Mouse (Mus musculus) kidney, postnatal 36 days (tissue): Measurements from ENCODE around the gene Gm20388.

ENCODE experiments used
- DNase-seq, 2 experiments: peaks; one replicate each; pipeline ENCODE4 v3.0.0; 2021 to 2022; ENCODE audit warnings: mixed read lengths in 2 of 2

Gene Gm20388

GRCm38 (mm10) chr8:122639521-122640248, 2729.0 kb downstream of the Gm20388 start:
- DNase-seq, result peak; percentile 62 to 78

GRCm38 (mm10) chr8:122640825-122641224, 2730.2 kb downstream of the Gm20388 start:
- DNase-seq, result no peak

DNA sequence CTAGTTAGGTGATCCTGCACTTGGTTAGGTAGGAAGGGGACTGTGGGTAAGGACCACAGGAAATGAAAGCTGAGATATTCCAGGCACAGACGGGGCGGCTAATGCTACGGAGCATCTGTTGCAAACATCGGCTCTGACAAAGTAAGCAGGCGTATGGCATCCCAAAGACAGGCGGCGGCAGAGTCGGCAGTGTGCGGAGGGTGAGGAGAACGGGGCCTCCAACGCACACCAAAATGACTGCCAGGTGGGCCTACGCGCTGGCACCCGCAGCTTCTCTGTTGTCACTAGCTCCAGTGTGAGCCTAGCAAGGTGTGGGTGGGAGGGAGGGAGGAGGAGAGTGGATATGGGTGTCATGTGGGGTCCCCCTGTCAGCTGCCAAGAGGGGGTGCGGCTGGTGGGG, 2730.8 kb downstream of the Gm20388 start:
- no peak for DNase-seq

DNA sequence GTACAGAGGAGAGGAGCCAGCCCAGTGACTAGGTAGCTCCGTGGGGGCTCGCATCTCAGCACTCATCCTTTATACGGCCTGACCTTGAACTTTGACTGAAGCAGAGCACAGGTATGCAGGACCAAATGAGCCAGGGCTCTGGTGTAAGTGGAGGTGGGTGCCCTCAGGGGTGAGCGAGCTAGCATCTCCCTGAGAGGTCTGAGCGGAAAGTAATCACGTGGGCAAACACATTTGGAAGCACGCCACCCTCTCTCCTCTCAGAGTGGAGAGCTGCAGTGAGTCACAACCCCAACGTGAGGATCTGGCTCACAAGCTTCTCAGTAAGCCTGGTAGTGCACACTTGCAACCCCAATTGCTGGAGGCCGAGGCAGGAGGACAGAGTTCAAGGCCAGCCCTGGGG, 2731.4 kb downstream of the Gm20388 start:
- peak in 1 of 2 experiments; percentile 45 for DNase-seq

DNA sequence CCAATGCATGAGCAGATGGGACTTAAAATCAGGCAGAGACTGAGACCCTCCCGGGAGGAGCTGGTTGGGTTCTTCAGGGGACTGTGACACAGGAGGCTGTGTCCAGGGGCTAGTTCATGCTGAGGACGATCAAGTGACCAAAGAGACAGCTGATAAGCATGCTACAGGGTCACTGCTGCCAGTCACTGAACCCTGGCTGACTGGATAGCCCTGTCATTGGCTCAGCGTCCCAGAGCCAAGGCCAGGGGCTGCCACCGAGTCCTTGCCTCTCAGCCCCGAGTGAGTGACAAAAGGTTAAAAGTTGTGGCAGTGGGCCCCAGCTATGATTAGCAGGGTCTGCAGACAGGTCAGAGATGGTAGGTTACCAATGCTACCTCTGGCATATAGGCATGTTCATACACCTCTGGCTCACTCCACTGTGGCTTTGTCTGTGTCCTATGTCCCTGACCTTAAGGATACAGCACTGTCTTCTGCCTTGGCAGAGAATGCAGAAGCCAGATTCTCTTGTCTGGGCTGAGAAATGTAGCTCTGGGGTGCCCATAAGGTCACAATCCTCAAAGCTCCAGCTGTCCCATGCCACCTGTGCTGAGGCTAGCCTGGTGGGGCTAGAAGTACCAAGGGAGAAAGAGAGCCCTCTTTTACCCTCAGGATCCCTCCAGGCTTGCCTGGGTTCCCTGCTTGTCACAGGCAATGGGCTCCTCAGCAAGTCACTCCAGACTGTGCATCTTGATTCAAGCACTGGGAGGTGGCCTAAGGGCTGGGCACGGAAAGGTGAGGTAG, 2733.7 kb downstream of the Gm20388 start:
- no peak for DNase-seq

DNA sequence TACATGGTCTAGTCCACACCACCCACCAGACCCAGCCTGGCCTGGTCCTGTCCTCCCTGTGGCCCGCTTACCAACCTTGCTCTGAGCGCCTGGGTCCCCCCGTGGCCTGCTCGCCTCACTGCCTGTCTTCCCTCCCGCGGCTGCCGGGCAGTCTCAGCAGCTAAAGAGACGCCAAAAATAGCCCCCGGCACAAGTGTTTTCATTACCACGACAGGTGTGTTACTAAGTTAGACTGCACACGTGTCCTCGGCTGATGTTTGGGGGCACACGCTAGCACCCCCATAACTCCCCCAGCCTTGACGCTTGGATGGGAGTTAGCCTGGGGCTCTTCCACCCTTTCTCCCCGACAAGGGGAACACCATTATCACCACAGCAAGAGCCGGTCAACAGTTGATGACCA, 2735.7 kb downstream of the Gm20388 start:
- no peak for DNase-seq

DNA sequence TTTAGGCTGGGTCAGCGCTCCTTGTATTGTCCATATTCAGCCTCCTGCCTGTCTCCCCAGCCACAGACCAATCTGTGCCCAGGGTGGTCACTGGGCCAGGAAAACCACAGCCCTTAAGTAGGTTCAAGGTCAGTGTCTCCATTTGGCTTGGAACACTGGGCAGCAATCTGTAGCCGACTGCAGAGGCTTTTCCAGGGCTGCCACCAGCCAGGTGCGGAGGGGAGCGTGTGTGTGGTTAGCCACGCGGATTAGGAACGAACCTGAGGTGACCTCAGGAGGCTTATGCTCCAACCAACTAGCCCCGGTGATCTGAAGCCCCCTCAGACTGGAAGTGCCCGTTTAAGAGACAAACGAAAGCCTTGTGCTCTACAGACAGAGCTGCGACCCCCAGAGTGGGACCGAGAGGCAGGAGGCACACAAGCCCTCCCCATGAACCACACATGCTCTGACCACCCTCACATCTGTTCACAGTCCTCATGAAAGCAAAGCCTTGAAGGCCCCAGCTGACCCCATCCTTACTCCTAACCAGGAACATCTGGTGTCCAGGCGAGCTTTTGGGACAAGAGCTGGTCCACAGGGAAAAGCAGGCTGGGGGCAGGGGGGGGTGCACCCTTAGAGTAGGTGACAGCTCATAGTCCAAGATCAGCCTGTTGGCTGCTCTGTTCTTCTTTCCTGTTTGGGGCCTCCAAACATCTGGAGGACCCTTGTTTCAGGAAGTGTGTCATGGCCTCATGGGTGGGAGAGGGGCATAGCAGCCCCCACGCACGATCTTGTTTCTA, 2737.7 kb downstream of the Gm20388 start:
- no peak for DNase-seq

GRCm38 (mm10) chr8:122651326-122651921, 2740.8 kb downstream of the Gm20388 start:
- DNase-seq, result no peak

GRCm38 (mm10) chr8:122652643-122653042, 2742.0 kb downstream of the Gm20388 start:
- DNase-seq, result no peak

DNA sequence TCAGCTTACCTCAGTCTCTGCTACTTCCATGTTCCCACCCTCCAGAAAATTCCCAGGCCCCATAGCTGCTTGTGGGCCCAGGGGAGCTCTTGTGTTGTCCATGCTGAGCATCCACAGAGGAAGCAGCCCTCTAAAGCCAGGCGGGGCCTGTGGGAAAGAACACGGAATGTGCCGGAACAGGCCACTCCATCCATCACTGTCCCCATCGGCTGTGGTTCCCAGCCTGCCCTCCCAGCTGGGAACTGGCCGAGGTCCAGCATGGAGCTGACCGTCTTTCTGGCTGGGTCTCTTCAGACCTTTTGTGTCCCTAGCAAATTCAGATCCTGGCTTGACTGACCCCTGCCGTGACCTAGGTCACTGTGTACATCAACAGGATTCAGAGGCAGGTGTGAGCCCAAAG, 2744.1 kb downstream of the Gm20388 start:
- peak; percentile 88 to 91 for DNase-seq

GRCm38 (mm10) chr8:122656056-122656999, 2745.7 kb downstream of the Gm20388 start:
- peak; percentile 46 to 60 for DNase-seq

DNA sequence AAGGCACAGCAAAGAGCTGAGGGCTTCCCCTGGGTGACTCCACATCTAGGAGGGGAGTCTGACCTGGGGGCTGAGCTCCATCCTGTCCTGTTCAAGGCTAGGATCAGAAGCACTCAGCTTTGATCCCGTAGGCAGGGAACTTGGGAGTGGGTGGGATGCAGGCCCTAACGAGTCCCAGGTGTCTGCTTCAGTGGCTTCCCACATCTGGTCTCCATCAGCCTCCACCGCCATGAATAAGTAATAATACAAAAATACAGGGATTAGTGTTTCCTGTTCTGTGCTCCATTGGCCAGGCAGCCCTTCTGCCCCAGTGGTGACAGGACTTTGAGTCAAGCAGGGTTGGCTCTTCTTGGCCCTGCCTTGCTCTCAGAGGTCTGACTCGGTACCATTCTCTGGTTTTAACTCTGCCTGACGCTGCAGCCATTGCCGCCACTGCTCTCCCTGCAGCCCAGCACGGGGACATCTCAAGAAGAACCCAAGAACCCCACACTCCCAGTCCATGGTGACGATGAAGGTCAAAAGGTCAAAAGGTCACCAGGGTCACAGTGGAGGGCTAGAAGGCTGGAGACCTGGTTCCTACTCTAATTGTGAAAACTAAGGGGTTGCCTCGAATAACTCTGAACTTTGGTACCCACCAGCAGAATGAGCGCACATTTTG, 2747.6 kb downstream of the Gm20388 start:
- no peak for DNase-seq

GRCm38 (mm10) chr8:122658807-122659160, 2748.1 kb downstream of the Gm20388 start:
- DNase-seq, result no peak

- DNase-seq, result peak in 1 of 2 experiments; percentile 72
Measured at GRCm38 (mm10) chr8:122660022-122660421, 2749.4 kb downstream of the Gm20388 start.

- DNase-seq, result peak; percentile 67 to 69
Measured at GRCm38 (mm10) chr8:122661138-122661537, 2750.5 kb downstream of the Gm20388 start.

- DNase-seq, result no peak
Measured at GRCm38 (mm10) chr8:122661894-122662293, 2751.3 kb downstream of the Gm20388 start.

DNA sequence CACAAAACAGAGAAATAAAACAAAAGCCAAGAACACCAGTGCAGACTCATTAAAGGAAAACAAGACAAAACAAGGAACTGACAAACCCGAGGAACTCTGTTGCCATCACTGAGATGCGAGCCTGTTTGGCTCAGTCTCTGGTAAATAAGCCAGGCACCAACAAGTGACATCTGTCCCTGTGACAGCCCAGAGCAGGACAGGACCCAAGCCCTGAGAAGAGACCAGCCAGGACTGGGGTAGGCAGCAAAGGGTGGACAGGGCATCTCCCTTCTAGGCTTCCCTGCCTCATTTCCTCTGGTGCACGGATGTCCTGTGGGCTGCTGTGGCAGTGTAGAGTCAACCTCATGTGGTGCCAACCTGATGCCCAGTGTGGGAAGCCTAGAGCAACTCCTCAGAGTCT, 2752.5 kb downstream of the Gm20388 start:
- no peak for DNase-seq

DNA sequence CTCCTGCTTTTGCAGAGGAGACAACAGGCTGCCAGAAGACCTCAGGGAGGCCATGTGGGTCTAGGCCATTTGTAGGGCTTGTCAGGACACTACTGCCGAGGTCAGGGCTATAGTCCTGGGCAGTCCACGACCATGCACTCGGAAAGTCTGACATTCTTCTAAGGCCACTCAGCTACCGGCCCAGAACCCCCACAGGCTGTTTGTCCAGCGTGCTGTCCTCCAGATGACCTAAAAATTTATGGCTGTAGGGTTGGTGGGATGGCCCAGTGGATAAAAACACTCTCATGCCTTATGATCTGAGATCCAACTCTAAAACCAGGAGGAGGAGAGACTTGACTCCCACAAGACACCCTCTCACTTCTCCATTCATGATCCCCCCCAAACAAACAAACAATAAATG, 2753.0 kb downstream of the Gm20388 start:
- no peak for DNase-seq

DNA sequence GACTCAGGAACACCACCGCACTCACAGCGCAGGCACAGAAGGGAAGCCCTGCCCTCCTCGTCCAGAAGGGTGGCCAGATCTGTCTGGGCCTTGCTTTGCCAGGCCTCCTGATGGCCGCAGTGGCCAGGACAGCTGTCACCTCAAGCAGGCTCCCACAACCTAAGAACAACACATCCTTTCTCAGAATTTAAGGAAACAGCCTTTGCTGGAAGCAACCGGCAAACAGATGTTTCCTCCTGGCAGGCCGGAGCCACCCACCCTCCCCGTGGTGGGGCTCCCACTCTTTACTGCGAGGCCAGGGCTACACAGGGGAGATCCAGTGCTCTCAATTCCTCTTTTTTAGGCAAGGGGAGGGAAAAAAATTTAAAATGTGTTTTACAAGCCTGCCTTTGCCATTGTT, 2754.6 kb downstream of the Gm20388 start:
- DNase-seq, result peak; percentile 74 to 80

DNA sequence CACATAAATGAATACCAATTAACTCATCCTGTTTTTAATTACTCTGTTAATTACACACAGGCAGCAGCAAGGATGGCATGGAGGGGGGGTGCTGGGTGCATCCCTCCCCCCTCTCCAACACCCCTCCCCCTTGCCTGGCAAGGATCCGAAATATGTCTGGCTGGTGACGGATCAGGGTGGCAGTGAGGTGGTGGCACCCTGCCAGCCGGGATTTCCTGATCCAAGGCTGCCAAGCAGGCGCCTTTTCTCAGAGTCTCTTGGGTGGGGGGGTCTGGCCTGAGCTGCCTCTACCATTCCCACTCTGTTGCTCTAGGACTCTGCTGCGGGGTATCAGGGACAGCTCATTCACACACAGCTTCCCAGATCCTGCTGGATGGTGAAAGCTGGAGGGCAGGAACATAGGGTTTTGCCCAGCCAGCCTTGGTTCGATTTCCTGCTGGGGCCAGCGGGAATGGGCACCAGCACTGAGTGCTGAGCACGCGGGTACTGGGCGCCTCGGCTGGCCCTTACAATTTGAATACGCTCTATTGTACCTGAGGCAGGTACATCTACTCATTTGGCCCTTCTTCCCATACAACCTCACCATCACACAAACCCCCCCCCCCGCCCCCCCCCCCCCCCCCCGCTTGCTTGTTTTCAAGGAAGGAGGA, 2755.2 kb downstream of the Gm20388 start:
- DNase-seq, result peak; percentile 82 to 89

GRCm38 (mm10) chr8:122666338-122666764, 2755.7 kb downstream of the Gm20388 start:
- DNase-seq, result peak; percentile 56 to 66
